Mouse (Mus musculus) neutrophil, adult 65 days (primary cell): ENCODE results near the gene Ltn1. TPM values are rescaled to one million over a fixed set of nuclear protein-coding genes. Genes with fewer than 3 reads are reported as not detected.

ENCODE experiments used
- total RNA-seq: library from RNA; stranded (reverse); gene quantifications from 2 replicates; pipeline ENCODE4 v1.2.4, GENCODE M21; 2023

The Ltn1 gene
- total RNA-seq = 23.8 and 30.3 TPM in 2 replicates

GRCm38 (mm10) chr16:87432033-87432814 is at the start of gene Ltn1:
Gene Ltn1 (minus strand): TSS chr16:87432612.

GRCm38 (mm10) chr16:87454419-87455179 is 22.2 kb upstream of the Ltn1 start, which contains the start of gene Usp16:
Gene Usp16 (plus strand): TSS chr16:87454703.

GRCm38 (mm10) chr16:87440184-87440686 is 7.8 kb upstream of the Ltn1 start, which contains the start of gene Rwdd2b:
Gene Rwdd2b (minus strand): TSS chr16:87440573.

GRCm38 (mm10) chr16:87354075-87354583 is 78.3 kb downstream of the Ltn1 start, which contains the start of gene N6amt1:
Gene N6amt1 (plus strand): TSS chr16:87354185.

Other genes starting within 250 kb of the Ltn1 start
- 2.3 and 2.7 TPM in 2 replicates for gene N6amt1, start 78.4 kb downstream of the Ltn1 start, total RNA-seq
- gene Rwdd2b, start 8.0 kb upstream of the Ltn1 start, total RNA-seq = 3.1 and 5.2 TPM in 2 replicates
- 96.3 and 114 TPM in 2 replicates for gene Usp16, start 22.1 kb upstream of the Ltn1 start, total RNA-seq
- 87.4 and 88.1 TPM in 2 replicates for gene Cct8, start 63.3 kb upstream of the Ltn1 start, total RNA-seq
- not detected in 2 replicates for gene Map3k7cl, start 120.7 kb upstream of the Ltn1 start, total RNA-seq